Mouse (Mus musculus) mouse trophoblast stem cell (cell line): ENCODE results near the gene Mast2.

ENCODE experiments used
- in situ Hi-C, 2 experiments: fragments of 300-500 bp; cut with MseI, MboI; formaldehyde crosslinking; loops; 2 replicates in 1 of 2; 3 replicates in 1 of 2; pipeline ENCODE4 v1.15.1; 2025

Mast2 gene

GRCm38 (mm10) chr4:116411401-116411800 is 52.6 kb downstream of the Mast2 start:
- in situ Hi-C loops = no loop called here

DNA sequence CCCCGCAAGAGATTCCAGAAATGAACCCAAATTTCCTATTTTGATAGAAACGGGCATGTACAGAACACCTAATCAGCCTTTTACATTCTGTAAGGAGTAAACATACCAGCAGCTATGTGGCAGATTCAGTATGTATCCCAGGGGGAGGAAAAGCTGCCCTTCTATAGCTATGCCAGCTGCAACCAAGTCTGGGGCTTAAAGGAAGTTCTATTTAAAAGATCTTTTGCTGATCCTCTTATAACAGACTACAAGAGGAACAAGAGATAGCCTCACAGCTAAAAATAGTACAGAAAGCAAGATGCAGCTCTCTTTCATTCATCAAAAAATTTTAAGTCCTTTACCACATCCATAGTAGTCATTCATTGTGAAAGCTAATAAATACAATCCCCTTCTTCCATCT is 57.3 kb downstream of the Mast2 start:
- in situ Hi-C loops = no loop called here

GRCm38 (mm10) chr4:116405955-116406351 is 58.0 kb downstream of the Mast2 start:
- in situ Hi-C loops = no loop called here

- in situ Hi-C loops = no loop called here
Measured at GRCm38 (mm10) chr4:116405276-116405954, 58.6 kb downstream of the Mast2 start.

GRCm38 (mm10) chr4:116403884-116404283 is 60.1 kb downstream of the Mast2 start:
- in situ Hi-C loops = no loop called here

DNA sequence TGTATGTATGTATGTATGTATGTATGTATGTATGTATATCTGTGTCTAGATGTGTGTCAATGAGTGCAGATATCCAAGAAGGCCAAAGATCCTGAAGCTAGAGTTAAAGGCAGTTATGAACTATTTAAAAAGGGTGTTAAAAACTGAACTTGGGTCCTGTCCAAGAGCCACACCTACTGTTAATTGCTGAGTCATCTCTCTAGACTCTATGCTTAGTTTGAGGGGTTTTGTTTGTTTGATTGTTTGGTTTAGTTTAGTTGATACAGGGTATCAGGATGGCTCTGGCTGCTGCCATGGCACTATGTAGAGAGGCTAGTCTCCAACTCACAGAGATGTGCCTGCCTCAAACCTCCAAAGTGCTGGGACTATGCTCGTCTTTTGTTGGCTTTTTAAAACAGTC is 61.3 kb downstream of the Mast2 start:
- in situ Hi-C loops = no loop called here

DNA sequence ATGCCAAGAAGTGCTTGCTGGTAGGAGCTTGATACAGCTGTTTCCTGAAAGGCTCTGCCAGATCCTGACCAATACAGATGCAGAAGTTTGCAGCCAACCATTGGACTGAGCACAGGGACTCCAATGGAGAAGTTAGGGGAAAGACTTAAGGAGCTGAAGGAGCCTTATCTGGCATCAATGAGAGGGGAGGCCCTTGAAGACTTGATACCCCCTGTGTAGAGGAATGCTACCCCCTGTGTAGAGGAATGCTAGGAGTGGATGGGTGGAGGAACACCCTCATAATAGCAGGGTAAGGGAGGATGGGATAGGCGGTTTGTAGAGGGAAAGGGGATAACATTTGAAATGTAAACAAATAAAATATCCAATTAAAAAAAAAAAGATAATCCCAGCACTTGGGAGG is 65.9 kb downstream of the Mast2 start:
- in situ Hi-C loops = no loop called here

- in situ Hi-C loops = no loop called here
Measured at GRCm38 (mm10) chr4:116377973-116378667, 85.9 kb downstream of the Mast2 start.

DNA sequence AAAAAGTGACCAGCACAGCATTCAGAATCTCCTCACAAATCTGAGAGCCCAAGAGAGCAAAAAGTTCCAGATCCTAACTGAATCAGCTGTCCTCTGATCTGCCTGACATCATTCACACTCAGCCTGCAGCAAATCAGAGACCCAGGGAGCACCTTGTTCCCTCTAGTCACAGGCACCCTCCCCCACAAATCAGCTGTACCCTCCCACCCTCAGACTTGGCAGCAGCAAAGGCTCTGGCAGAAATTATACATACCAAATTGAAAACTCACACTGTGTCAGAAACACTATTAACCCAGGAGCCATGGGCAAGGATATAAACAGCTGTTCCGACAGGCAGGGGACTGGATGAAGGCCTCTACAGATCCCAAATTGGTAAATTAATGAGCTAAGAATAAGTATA is 92.3 kb downstream of the Mast2 start:
- in situ Hi-C loops = no loop called here

DNA sequence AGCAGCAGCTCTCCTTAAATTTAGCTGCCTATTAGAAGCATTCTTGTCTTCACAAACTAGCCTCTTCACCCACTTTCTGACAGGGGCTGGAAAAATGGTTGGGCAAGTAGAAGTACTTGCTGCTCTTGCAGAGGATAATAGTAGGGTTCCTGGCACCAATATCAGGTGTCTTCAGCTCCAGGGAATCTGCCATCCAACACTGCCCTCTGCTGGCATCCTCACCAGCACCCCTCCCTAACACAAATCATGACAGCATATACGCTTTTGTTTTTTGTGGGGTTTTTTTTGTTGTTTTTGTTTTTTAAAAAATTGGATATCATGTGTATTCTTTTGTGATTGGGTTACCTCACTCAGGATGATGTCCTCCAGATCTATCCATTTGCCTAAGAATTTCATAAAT is 105.9 kb downstream of the Mast2 start:
- in situ Hi-C loops = no loop called here

DNA sequence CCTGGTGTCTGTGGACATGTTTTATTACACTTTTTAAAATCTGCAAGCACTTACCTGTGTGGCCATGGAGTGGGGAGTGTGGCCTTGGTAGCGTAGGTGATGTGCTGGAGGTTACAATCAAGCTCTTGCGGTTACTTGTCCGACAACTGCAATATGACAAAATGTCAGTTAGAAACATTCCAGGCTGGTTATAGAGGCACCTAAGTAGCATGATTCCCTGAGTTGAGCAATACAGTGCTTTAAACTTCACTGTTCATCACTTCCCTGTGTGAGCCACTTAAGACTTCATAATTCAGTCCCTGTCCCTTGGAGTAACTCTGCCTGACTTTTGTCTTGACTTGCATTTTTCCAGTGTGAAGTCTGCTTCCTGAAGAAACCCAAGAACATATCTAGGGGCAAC is 111.1 kb downstream of the Mast2 start:
- in situ Hi-C loops = no loop called here

- in situ Hi-C loops = no loop called here
Measured at GRCm38 (mm10) chr4:116352496-116352895, 111.5 kb downstream of the Mast2 start.

- in situ Hi-C loops = no loop called here
Measured at GRCm38 (mm10) chr4:116342119-116342518, 121.9 kb downstream of the Mast2 start.

DNA sequence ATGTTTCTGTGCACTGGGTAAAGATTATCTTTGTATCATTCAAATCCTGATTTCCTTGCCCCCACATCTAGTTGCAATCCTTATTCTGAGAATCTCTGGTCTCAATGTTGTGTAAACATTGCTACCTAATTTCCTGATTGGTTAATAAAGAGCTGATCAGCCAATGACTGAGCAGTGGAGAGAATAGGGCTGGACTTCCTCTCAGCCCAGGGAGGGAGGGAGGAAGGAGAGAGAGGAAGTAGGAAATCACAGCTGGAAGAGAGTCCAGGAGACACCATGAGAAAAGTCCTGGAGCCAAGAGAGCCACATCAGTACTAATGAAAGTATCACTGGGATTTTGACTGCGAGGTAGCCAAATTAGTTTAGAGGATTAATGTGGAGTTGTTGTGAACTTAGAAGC is 127.7 kb downstream of the Mast2 start:
- in situ Hi-C loops = no loop called here

GRCm38 (mm10) chr4:116329256-116329655 is 134.7 kb downstream of the Mast2 start:
- in situ Hi-C loops = no loop called here

- in situ Hi-C loops = no loop called here
Measured at GRCm38 (mm10) chr4:116322127-116322526, 141.9 kb downstream of the Mast2 start.

DNA sequence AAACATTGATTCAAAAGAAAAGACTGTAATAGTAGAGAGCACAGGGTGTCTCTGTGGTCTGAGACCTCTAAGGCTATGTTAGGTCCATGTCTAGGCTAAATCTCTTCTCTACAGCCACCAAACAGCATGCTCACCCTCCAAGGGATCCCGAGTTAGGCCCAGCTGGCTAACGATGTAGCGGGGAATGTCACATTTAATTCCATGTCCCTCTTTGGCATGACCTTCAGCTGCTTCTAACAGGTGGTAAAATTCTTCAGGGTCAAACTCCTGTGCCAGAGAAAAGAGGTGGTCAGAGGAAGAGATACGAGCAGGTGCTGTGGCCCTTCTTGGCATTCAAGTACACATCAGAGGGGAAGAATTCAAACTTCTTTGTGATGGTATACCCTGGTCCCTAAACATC is 146.4 kb downstream of the Mast2 start:
- in situ Hi-C loops = no loop called here

GRCm38 (mm10) chr4:116304551-116304950 is 159.4 kb downstream of the Mast2 start:
- in situ Hi-C loops = no loop called here

- in situ Hi-C loops = no loop called here
Measured at GRCm38 (mm10) chr4:116300878-116301355, 163.1 kb downstream of the Mast2 start.

GRCm38 (mm10) chr4:116293296-116293695 is 170.7 kb downstream of the Mast2 start:
- in situ Hi-C loops = no loop called here

DNA sequence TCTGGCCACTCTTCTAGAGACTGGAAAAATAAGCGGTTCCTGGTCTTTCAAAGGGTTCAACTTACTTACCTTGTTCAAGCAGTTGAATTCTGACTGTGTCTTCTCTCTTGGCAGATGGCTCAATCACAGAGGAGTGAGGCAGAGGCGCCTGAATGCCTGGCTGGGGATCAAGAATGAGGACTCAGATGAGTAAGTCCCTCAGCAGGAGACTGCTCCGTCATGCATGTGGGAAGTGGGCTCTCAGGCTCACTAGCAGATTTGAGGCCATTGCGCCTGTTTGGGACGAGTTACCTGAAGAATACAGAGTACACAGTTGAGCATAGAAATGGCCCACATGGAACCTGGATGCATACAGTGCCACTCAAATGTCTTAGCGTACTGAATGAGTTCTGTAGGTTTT is 172.4 kb downstream of the Mast2 start:
- in situ Hi-C loops = no loop called here

DNA sequence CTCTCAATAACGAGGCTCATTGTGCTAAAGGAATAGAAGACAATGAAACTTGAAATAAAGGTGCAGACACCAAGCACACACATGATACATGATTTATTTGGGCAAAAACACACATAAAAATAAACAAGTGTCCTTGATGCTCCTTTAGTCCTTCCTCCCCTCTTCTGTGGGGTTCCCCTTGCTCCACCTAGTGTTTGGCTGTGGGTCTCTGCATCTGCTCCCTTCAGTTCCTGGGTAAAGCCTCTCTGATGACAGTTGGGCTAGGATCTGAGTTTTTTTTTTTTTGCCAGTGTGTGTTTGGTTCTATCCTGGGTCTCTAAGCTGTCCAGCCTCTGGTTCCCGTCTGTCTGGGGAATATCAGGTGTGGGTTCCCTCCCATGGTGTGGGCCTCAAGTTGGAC is 181.8 kb downstream of the Mast2 start:
- in situ Hi-C loops = no loop called here

DNA sequence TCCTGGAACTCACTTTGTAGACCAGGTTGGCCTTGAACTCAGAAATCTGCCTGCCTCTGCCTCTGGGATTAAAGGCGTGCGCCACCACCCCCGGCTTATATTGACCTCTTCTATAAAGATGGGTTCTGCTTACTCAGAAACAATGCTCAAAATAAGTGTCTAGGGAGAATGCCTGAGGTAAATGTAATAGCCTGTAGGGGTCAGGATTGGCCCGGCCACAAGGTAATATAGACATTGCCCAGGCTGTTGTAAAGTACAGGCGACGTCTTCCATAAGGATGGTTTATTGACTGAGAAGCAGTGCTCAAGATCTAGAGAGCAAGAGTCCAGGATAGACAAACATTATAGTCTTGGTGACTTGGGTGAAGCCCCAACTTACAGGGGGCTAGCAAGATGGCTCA is 195.8 kb downstream of the Mast2 start:
- in situ Hi-C loops = no loop called here
